Mouse (Mus musculus) megakaryocyte progenitor cell, adult 5-6 weeks (primary cell): ENCODE measurements at regions not wholly inside any gene's neighbourhood (a gene's known extent, or its start where the extent isn't known, plus 50 kb on each side); places are given as distances from the start of the nearest gene placed in this dataset.
"Not testable (repeated sequence)": the region's sequence is repeated elsewhere in the genome, so short reads cannot be mapped to it uniquely, and the experiment has no call there.

ENCODE experiments used
- ATAC-seq: replicated peaks from 2 replicates; pipeline ENCODE4 v1.8.0; 2016; ENCODE audit warnings: mild to moderate bottlenecking, moderate TSS enrichment, inconsistent platforms; ENCODE audit not compliant: poor library complexity

- no peak for ATAC-seq
Measured at GRCm38 (mm10) chr13:32465041-32465682, 126.6 kb upstream of the Gmds start.

- no peak for ATAC-seq
Measured at GRCm38 (mm10) chr13:32454419-32455146, 116.0 kb upstream of the Gmds start.

- ATAC-seq, result no peak
Measured at GRCm38 (mm10) chr13:32449710-32450417, 111.3 kb upstream of the Gmds start.

- no peak for ATAC-seq
Measured at GRCm38 (mm10) chr13:32444531-32444930, 106.0 kb upstream of the Gmds start.

GRCm38 (mm10) chr13:32442025-32442424, 103.5 kb upstream of the Gmds start:
- ATAC-seq, result no peak

GRCm38 (mm10) chr13:32435136-32435535, 96.6 kb upstream of the Gmds start:
- no peak for ATAC-seq

- no peak for ATAC-seq
Measured at GRCm38 (mm10) chr13:32428482-32428881, 89.9 kb upstream of the Gmds start.

- no peak for ATAC-seq
Measured at GRCm38 (mm10) chr13:32426906-32427305, 88.4 kb upstream of the Gmds start.

GRCm38 (mm10) chr13:32426199-32426598, 87.7 kb upstream of the Gmds start:
- no peak for ATAC-seq

GRCm38 (mm10) chr13:32424543-32424942, 86.0 kb upstream of the Gmds start:
- ATAC-seq, result not testable (repeated sequence)

- ATAC-seq, result no peak
Measured at GRCm38 (mm10) chr13:32422485-32422884, 83.9 kb upstream of the Gmds start.

GRCm38 (mm10) chr13:32419326-32419725, 80.8 kb upstream of the Gmds start:
- ATAC-seq, result no peak

- ATAC-seq, result peak; percentile 57
Measured at GRCm38 (mm10) chr13:32418655-32419054, 80.1 kb upstream of the Gmds start.

GRCm38 (mm10) chr13:32417907-32418306, 79.4 kb upstream of the Gmds start:
- ATAC-seq, result no peak

GRCm38 (mm10) chr13:32411287-32411935, 72.9 kb upstream of the Gmds start:
- ATAC-seq, result peak; percentile 92

GRCm38 (mm10) chr13:32410065-32410464, 71.5 kb upstream of the Gmds start:
- ATAC-seq, result peak; percentile 74

GRCm38 (mm10) chr13:32398616-32399015, 60.1 kb upstream of the Gmds start:
- ATAC-seq, result no peak
